Mouse (Mus musculus): ENCODE results near the gene Gm4175. TPM values are rescaled to one million over a fixed set of nuclear protein-coding genes. Genes with fewer than 3 reads are reported as not detected.
"Not testable (repeated sequence)": the region's sequence is repeated elsewhere in the genome, so short reads cannot be mapped to it uniquely, and the experiment has no call there.

Gene Gm4175
- total RNA-seq (2021), result not detected
- long read RNA-seq, experiment 1, result 0 reads
- long read RNA-seq, experiment 2, result 0 reads

DNA sequence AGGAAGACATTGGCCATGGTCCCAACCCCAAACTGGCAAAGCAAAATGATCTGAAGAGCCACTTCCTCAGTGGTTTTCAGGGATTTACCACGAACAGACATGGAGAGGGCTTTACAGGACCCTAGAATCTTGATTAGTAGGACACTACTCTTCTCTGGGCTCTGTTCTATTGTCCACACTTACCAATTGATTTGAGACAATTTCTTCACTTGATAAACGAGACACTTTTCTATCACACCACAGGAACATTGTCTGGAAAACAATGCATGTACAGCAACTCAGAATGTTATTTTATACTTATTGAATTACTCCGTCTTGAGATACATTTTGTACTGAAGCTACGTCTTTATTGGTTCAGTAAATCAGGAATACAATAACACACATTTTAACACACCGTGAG is at the start of gene Gm4175:
Gene Gm4175, minus strand, starts transcription at position 101 of the 400 bp plus-strand sequence.
- not testable (repeated sequence) for DNase-seq

DNA sequence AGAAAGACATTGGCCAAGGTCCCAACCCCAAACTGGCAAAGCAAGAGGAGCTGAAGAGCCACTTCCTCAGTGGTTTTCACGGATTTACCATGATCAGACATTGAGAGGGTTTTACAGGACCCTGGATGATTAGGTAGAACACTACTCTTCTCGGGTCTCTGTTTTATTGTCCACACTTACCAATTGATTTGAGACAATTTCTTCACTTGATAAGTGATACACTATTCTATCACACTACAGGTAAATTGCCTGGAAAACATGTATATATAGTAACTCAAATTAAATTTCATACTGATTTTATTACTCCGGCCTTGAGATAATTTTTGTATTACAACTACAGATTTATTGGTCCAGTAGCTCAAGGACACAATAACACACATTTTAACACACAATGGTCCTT is 35.4 kb upstream of the Gm4175 start, which contains the start of gene Gm4177:
Gene Gm4177, minus strand, starts transcription at position 101 of the 400 bp plus-strand sequence.
- not testable (repeated sequence) for DNase-seq

Other genes starting within 250 kb of the Gm4175 start
- gene Vmn1r130, start 249.7 kb downstream of the Gm4175 start, total RNA-seq (2021), result not detected
- not detected for gene Vmn1r131, start 215.4 kb downstream of the Gm4175 start, total RNA-seq (2021)
- not detected for gene Vmn1r132, start 147.4 kb downstream of the Gm4175 start, total RNA-seq (2021)
- not detected for gene Gm4177, start 35.3 kb upstream of the Gm4175 start, total RNA-seq (2021)
- not detected for gene Vmn1r135, start 70.9 kb upstream of the Gm4175 start, total RNA-seq (2021)
- not detected for gene Gm5725, start 82.8 kb upstream of the Gm4175 start, total RNA-seq (2021)
- not detected for gene Gm5891, start 159.8 kb upstream of the Gm4175 start, total RNA-seq (2021)
- not detected for gene Vmn1r137, start 233.1 kb upstream of the Gm4175 start, total RNA-seq (2021)